Mouse (Mus musculus): Measurements from ENCODE around the gene Fut7. TPM values are rescaled to one million over a fixed set of nuclear protein-coding genes. Genes with fewer than 3 reads are reported as not detected.

Gene Fut7
- total RNA-seq, 2 experiments from 2014 or later, result 4.0 to 4.4 TPM

- no peak for ATAC-seq (replicated peaks; ENCODE audit: low FRiP score, poor library complexity, severe bottlenecking)
Observed at GRCm38 (mm10) chr2:25421896-25422295, 1.2 kb upstream of the Fut7 start.

GRCm38 (mm10) chr2:25423626-25424025 lies 559 bp downstream of the Fut7 start:
- ATAC-seq (replicated peaks; ENCODE audit: low FRiP score, poor library complexity, severe bottlenecking), result no peak

GRCm38 (mm10) chr2:25425481-25425880 lies 2.4 kb downstream of the Fut7 start:
- ATAC-seq (replicated peaks; ENCODE audit: low FRiP score, poor library complexity, severe bottlenecking), result no peak

- ATAC-seq (replicated peaks; ENCODE audit: low FRiP score, poor library complexity, severe bottlenecking), result peak; percentile 50
Observed at GRCm38 (mm10) chr2:25426721-25427191, 3.7 kb downstream of the Fut7 start.

GRCm38 (mm10) chr2:25427256-25427655 lies 4.2 kb downstream of the Fut7 start:
- ATAC-seq (replicated peaks; ENCODE audit: low FRiP score, poor library complexity, severe bottlenecking), result no peak

- peak; percentile 73 for ATAC-seq (replicated peaks; ENCODE audit: low FRiP score, poor library complexity, severe bottlenecking)
Observed at GRCm38 (mm10) chr2:25428442-25429236, 5.6 kb downstream of the Fut7 start, which contains the start of gene Abca2. Gene Abca2 (plus strand): TSS chr2:25428703.

GRCm38 (mm10) chr2:25429435-25430180 lies 6.5 kb downstream of the Fut7 start:
- ATAC-seq (replicated peaks; ENCODE audit: low FRiP score, poor library complexity, severe bottlenecking), result no peak

GRCm38 (mm10) chr2:25430395-25431233 lies 7.5 kb downstream of the Fut7 start:
- ATAC-seq (replicated peaks; ENCODE audit: low FRiP score, poor library complexity, severe bottlenecking), result no peak

GRCm38 (mm10) chr2:25431308-25431855 lies 8.3 kb downstream of the Fut7 start:
- no peak for ATAC-seq (replicated peaks; ENCODE audit: low FRiP score, poor library complexity, severe bottlenecking)

GRCm38 (mm10) chr2:25432326-25433098 lies 9.4 kb downstream of the Fut7 start:
- no peak for ATAC-seq (replicated peaks; ENCODE audit: low FRiP score, poor library complexity, severe bottlenecking)

- ATAC-seq (replicated peaks; ENCODE audit: low FRiP score, poor library complexity, severe bottlenecking), result no peak
Observed at GRCm38 (mm10) chr2:25433101-25433500, 10.0 kb downstream of the Fut7 start.

GRCm38 (mm10) chr2:25434292-25434691 lies 11.2 kb downstream of the Fut7 start:
- no peak for ATAC-seq (replicated peaks; ENCODE audit: low FRiP score, poor library complexity, severe bottlenecking)

GRCm38 (mm10) chr2:25436286-25436820 lies 13.3 kb downstream of the Fut7 start:
- no peak for ATAC-seq (replicated peaks; ENCODE audit: low FRiP score, poor library complexity, severe bottlenecking)

- ATAC-seq (replicated peaks; ENCODE audit: low FRiP score, poor library complexity, severe bottlenecking), result no peak
Observed at GRCm38 (mm10) chr2:25441067-25441466, 18.0 kb downstream of the Fut7 start.

- no peak for ATAC-seq (replicated peaks; ENCODE audit: low FRiP score, poor library complexity, severe bottlenecking)
Observed at GRCm38 (mm10) chr2:25442682-25443081, 19.6 kb downstream of the Fut7 start.

GRCm38 (mm10) chr2:25450853-25451647 lies 28.0 kb downstream of the Fut7 start:
- ATAC-seq (replicated peaks; ENCODE audit: low FRiP score, poor library complexity, severe bottlenecking), result no peak

GRCm38 (mm10) chr2:25452951-25453350 lies 29.9 kb downstream of the Fut7 start:
- no peak for ATAC-seq (replicated peaks; ENCODE audit: low FRiP score, poor library complexity, severe bottlenecking)

Measured in erythroblast, adult 5-6 weeks (primary cell).